Mouse (Mus musculus) lung, postnatal 36 days (tissue): Measurements from ENCODE around the gene Prickle2.

ENCODE experiments used
- DNase-seq: peaks from one replicate; pipeline ENCODE4 v3.0.0; 2022; ENCODE audit warnings: mixed read lengths

Prickle2 gene

DNA sequence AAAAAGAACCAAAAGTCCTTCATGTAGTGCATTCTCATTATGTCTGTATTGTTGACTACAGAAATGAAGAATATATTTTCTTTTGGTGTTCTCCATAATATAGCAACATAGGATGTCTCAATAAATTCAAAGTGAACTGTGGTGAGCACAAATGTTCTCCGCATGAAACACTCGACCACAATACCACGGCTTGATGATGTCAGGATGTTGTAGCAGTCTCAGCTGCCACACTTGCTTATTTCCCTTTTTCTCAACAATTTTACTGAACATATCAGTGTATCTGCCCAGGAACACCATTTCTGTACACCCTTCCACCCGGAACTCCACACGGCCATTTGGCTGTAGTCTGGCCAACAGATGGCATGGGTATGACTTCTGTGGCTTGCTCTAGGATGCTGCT is 273.8 kb downstream of the Prickle2 start:
- DNase-seq = no peak

DNA sequence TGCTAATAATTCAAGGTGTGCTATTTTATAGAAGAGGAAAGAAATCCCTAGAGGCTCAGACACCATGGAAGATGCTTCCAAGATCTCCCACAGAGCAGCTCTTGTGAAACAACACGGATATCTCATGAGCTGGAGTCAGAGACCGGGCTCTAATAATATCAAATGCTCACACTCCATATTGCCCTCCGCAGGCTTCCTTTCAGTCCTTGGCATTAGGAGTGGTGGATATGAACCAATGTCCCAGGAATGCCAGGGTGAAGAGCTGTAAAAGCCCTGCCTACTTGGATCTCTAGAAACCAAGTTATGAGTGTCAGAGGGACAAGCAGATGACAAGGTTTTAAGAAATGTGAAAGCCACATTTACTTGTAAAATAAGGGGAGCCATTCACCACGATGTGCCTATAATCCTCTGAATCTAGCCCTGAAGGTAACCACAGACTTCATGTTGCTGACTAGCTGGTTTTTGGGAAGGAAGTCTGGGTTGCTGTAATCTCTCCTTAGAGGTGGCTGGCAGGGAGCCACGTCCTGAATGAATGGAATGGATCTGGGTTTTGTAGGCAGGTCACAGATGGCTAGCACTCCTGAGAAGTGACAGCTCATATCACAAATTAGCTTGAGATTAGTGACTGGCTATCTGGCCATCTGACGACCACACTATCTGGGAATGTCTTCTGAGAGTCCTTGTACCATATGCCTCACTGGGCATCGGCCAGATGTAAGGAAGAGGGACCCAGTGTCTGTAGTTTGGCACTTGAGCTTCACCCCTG is 278.4 kb downstream of the Prickle2 start:
- DNase-seq = peak; percentile 30

DNA sequence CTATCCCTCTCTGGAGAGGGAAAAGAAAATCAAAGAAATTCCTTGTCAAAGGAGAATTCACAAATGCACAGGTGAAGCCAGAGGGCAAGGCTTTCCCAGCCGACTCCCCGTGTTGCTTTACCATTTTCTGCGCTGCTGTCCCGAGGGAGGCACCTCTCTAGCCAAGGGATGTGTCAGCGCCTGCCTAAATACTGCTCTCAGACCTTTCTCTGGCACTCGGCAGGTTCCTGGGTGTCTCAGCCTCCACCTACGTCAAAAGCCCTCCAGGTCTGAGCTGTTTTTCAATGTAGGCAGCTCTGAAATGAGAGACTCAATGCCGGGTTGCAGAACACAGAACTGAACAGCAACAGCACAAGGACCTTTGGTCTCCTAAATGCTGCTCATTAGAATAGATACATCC is 280.1 kb downstream of the Prickle2 start:
- no peak for DNase-seq

DNA sequence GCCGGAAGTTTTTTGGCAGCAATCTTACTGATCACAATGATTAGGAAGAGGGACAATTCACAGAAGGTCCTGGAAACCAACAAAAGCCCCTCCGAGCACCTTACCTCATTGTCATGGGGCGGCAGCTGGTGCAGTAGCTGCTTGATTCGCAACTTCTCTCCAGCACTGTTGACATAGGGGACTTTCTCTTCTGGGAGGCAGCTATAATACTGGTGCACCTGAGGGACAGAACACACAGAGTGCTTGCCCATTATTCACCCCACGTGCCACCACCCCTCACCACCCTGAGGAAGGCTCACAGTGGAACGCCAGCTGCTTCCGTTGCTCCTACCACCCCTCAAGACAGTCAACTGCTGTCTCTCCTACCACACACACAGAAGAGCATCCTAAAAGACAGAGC is 280.5 kb downstream of the Prickle2 start:
- no peak for DNase-seq

DNA sequence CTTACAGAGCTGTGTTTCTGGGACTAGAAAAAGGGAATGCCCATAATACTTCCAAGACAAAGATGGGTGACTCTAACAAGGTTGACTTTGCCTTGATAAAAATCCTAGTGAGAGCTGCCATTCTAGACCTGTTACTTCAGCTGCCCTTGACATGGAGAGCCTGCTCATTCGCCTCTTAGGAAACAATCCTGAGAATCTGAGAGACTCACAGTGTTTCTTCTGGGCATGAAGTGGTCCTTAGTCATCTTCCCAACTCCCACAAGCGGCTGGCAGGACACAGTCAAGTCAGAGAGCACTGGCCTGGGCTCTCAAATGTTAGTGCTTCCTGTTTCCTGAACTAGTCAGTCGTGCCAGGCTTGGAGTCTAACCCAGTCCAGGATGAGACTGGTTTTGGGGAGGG is 281.0 kb downstream of the Prickle2 start:
- DNase-seq = peak; percentile 55

DNA sequence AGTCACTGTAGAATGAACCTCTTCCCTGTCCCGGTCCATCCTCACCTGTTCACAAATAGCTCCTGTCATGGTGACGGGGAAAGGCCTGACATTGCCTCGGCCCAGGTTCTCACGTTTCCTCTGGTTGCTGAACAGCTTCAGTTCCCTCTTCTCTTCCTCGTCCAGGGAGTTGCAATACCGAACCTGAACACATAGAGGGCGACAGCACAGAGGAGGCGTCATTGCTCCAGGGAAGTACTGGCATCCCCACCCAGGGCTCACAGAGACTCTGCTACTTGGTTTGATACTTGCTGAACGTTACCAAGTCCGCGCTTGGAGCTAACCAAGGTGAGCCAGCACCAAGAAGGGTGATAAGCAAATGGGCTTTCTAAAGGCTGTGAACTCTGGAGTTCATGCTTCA is 283.7 kb downstream of the Prickle2 start:
- DNase-seq = peak; percentile 58

DNA sequence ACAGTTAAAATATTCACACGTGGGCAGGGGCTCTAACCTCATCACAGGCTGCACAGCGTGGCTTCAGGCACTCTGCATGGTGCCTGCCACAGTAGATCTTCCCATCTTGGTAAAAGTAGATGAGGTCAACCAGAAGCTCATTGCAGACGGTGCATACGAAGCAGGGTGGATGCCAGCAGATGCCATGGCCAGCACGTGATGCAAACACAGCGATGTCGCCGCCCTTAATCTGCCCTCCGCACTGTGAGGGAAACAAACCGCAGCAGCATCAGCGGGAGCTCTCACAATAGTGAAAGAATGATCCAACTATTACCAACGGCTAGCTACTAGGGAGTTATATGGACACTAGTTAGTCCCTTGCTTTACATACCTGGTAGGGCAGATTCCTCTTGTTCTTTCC is 285.8 kb downstream of the Prickle2 start:
- no peak for DNase-seq

DNA sequence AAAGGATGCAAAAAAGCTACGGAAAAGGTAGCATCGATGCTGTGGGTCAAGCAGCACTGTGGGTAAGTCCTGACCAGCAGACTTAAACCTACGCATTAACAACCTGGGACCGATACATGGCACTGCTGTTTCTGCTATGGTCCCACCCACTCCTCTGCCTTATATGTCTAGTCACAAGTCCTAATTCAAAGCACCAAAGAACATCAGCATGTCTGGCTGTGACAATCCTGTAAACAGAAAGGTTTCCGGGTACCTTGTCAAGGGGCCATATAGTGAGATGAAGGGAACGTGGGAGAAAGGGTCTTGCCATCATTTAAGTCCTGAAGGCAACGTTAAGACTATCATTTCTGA is 290.6 kb downstream of the Prickle2 start:
- DNase-seq = no peak

DNA sequence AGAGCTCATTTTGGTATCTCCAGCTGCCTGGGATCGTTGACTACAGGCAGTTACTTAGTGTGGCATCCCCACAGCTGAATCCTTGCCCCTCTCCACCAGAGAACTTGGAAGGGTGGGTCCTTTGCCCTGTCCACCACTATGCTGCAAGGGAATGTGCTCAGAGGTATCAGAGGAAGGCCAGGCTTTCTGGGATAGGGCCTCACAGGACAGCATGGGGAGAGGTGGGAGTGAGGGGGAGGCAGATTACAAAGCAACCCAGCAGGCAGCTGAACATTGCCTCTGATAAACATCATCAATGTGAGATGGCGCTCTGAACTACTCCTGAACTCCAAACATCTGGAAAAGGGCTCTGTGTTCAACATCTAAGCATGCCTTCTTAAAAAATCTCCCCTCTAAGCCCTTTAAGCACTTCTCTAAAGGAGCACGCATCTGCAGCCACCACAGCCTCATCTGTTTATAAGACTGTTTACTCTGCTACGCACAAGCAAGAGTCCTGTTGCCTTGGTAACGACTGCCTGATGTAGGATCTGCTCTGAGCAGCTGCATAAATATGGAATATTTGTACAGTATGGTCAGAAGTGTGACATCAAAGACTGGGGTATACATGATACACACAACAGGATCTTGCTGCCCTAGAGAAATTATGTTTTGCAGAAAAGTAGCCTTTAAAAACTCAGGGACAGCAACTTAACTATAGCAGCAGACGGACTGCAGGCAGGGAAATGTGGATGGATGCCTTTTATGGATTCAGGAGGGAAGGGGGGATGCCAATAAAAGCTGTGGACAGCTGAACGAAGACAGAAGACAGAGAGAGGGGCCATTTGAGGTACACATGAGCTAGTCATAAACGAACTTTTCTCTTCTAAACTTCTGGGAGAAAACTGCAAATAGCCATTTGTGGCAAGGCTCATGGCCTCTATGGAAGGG is 291.2 kb downstream of the Prickle2 start:
- DNase-seq = peak; percentile 42

DNA sequence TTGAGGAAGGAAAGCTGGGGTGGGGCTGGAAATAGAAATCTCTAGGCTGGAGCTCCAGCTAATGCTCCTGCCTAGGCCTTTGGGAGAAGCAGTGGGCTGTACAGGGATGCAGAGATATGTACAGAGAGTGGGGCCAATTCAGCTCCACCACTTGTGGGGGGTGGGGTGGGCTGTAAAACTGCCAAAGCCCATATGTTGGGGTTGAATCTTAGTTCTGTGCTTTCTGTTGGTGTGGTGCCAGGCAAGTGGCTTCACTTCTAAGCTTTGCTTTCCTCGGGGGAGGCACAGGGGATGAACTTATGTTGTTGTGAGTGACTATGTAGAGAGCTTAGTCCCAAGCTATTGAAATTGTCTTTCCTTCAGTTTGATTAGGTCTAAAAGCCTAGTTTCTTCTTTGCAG is 292.0 kb downstream of the Prickle2 start:
- no peak for DNase-seq

DNA sequence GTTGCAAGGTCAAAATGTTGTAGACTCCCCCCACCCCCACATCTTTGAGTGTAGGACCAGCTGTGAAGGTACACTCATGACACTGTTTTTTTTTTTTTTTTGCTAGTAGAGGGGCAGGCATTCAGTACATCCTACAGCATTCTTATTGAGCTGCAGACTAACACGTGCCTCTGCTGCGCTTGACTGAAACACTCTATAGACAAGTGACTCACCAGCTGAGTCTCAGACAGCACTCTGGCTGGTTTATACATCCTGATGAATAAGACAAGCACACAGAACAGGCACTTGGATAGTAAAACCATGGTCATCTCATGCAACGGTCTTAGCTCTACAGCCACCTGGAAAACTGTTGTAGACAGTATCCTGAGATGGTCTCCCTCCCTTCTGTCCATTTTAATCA is 296.2 kb downstream of the Prickle2 start:
- no peak for DNase-seq

DNA sequence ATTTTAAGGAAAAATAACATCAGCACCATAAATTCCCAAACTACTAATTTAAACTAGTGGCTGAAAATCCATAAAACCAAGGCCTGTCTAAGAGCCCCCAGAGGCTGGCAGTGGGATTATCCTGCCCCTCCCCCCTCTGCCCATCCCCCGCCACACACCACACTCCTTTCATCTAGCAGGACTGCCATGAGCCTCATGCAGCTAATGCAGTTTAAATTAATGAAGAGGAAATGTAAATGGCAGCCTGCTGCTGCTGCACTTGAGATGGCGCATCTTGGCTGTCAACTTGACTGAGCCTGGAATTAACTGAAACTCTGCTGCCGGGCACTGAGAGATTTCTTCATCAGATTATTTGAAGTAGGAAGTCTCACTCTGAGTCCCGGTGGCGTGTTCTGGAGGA is 298.7 kb downstream of the Prickle2 start:
- no peak for DNase-seq

DNA sequence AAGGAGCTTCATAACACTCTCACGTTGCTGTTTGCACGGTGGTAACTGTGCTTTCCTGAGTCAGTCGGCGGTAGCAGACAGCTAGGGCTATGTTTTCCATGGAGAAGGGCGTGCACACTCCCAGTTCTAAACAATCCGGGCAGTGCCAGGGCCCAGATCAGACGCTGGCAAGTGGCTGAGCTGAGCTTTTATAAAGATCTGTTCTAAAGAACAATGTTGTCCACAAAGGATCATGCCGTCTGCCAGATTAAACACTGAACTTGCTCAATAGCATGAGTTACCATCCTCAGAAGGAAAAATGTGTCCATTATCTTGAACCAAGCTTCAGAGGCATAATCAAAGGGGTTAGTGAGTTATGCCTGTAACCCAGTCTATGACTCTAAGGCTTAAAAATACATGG is 300.4 kb downstream of the Prickle2 start:
- DNase-seq = peak; percentile 63

DNA sequence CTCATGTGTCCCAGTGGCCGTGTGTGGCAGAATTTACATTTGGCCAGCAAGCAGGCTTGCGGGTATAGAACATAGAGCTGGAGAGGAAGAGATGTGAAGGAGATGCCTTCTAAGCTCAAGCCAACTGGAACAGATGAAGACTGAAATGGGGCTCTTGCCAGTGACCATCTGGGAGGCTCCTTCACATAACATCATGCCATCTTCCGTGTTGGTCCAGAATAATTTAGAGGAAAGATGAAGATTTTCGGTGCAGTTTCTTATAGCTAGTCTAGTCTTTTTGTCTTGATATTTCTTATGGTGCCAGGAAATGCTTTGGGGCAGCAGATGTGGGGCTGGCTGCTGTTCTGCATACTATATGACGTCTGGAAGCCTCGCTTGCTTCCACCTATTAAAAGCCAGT is 308.1 kb downstream of the Prickle2 start:
- DNase-seq = no peak

DNA sequence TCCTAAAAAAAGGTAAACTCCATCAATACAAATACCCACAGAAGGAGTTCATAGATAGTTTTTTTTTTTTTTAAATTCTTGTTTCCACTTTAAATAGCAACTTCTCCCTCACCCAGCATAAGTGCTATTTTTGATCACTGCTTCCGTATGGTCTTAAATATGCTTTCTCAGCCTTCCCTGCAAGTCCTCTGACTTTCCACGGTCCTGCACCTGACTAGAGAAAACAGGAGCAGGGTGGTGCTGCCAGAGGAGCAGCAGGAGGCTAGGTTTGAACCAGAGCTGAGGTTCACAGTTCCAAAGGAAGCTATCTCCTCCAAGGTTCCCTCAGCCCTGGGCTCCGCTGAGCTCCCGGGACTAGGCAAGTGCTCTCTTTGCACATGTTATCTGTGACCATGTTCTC is 310.4 kb downstream of the Prickle2 start:
- no peak for DNase-seq

DNA sequence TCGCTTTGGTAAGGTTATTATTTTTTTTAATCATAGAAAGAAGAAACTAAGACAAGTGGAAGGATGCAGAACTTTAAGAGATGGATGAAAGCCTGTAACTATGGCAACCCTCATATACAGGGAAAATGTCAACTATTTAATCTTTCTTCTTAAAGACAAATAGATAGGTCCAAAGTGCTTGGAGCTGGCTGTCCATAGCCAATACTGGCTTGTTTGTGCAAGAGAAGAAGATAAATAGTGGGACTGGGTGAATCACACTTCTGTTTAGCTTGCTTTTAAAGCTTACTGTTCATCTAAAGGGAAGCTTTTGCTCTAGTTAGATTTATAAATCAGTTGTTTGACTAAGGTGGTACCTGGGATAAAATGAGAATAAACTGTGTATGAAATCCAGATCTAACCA is 310.8 kb downstream of the Prickle2 start:
- DNase-seq = no peak

DNA sequence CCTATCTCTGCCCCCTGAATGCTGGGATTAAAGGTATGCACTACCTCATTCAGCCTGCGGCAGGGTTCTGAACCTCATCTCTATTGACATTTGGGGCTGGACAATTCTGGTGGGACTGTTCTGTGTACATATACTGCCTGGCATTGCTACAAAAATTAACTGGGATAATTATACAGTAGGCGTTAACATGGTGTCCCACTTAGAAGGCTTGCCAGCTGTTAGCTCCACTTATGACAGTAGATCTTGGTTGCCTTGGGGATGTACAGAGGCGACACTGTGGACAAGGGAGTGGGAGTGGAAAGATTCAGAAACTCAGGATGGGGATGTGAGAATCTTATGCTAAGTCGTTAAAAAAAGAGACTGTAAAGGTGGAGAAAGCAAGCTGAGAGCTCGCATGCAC is 311.3 kb downstream of the Prickle2 start:
- no peak for DNase-seq

DNA sequence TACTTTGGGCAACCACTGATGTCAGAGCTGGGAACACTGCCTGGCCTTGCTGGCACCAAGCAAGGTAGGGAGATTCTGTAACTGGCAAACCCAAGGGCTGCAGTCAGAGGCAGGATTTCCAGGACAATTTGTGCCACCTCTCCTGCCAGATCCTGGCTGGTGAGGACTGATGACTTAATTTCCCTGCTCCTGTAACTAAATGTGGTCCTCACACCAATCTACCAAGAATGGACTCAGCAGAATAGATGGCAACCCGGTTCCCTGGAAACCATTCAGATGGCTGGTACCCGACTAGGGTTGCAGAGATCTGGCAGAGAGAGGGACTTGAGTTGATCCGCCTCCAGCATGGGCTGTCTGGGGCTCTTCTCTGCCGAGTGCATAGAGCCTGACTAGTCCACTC is 315.6 kb downstream of the Prickle2 start:
- no peak for DNase-seq

DNA sequence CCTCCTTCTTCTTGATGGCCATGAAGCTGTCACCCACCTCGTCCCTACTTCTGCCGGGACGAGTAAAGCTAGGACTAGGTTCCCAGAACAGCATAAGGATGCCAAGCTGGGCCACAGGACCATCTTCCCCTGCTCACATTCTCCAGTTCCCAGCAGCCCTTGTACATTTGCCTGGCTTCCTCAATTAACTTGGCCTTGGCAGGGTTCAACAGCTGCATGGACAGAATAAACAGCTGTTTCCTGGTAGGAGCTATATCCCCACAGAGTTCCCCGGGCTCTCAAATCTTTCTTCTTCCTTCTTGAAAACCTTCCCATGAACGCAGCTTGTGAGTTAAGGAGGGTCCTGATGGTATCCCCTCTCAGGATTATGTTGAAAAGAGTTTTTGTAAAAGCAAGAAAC is 317.3 kb downstream of the Prickle2 start:
- DNase-seq = peak; percentile 30

DNA sequence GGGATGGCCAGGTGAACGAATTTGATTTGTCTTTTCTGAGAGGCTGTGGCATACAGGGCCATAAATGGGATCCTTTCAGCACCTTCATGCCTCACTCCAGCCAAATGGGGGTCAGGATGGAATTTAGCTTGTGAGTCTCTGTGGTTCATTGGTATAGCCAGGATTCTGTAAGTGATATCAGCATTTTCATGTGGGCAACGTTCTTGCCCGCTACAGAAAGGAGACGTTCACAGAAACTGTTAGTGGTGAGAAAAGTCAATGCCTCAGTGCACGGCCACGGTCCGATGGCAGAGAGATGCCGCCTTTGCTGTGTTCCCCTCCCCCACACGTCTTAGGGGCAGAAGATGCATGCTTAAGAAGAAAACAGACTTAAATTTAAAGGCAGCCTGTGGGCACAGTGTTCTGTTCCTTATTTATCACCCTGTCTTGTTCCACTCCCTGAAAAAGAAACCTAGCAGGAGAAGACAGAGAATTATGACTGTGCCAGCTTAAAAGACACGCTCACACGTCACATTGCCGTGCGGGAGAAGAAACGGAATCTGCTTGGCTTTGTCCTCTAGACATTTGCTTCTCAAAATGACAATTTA is 322.7 kb downstream of the Prickle2 start:
- DNase-seq = no peak

DNA sequence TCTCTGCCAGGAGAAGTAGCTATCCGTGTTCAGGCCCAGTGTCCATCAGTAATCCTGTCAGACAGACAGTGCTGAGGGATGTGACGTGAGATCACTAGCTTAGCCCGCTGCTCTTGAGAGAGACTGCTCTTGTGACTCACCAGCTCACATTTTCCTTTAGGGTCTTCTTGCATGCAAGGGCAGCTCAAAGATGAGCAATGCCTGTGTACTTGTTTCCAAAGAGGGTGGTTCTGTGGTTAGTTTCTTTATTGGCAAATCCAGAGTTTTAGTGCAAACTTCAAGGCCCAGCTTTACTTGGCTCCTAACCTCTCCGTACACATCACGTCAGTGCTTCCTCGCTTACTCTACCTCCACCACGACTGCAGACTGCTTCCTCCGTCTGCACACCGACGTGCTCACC is 324.9 kb downstream of the Prickle2 start:
- DNase-seq = no peak

DNA sequence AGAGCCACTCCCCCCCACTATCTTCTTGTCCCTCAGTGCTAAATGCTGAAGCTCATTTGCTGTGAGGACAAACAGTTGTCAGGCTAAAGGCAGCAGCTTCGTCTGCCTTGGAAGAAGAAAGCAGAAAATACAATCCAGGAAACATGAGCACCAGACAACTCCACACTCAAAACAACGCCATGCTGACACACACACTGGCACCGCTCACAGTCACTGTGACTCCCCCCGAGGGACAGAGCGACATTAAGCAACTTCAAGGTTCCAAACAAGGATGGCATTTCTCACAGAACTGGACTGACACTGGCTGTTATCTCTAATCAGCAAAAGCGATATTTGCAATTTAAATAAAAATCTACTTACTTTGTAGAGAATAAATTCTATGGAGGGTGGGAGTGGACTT is 331.1 kb downstream of the Prickle2 start:
- DNase-seq = no peak

DNA sequence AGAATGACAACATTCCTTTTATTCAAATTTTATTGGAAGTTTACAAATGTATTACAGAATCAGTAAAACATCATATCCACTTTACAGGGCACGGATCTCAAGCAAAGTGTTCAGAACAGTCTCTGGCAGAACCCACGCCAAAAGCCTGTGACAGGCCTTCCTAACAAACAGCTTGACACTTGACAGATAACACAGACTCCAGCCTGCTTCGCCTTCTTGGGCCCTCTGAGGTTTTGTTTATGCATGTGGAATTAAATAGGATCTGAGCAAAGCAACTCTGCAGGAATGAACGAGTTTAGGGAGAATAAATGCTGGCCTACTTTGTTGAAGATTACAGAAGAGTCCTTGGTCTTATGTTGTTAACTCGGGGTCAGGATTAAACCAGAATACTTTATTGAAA is 335.1 kb downstream of the Prickle2 start:
- peak; percentile 5 for DNase-seq
